Comparison of ENCODE assay signal across 8 mouse cellular contexts in genomic region chr9:122635138-122635964, GRCm38 (mm10).
A peak's percentile ranks its signal among the peaks of the same experiment; 100 is the strongest.
DNase-seq lines count a peak whose midpoint lies in the region; ATAC-seq lines count a peak whose summit lies in the region.

No protein-coding gene starts in this region.

- no peak overlapping the region for H3K9ac ChIP-seq in embryonic facial prominence, embryonic 14.5 days (ENCODE audit: low read depth, low read length)
- H3K9ac ChIP-seq in hindbrain, embryonic 15.5 days = no peak overlapping the region
- no peak overlapping the region for H3K9ac ChIP-seq in neural tube, embryonic 15.5 days (replicated peaks)

- H3K9me3 ChIP-seq in embryonic facial prominence, embryonic 14.5 days (ENCODE audit: control insufficient read depth, low read length) = no peaks in the 10 kb centered on the region
- H3K9me3 ChIP-seq in embryonic facial prominence, embryonic 10.5 days = no peaks in the 10 kb centered on the region
- H3K9me3 ChIP-seq in hindbrain, embryonic 15.5 days = no peaks in the 10 kb centered on the region
- no peaks in the 10 kb centered on the region for H3K9me3 ChIP-seq in neural tube, embryonic 15.5 days (replicated peaks)

- 49% methylated on average over 10 of the region's 10 CpGs for WGBS in embryonic facial prominence, embryonic 14.5 days
- WGBS in embryonic facial prominence, embryonic 10.5 days = 54% methylated on average over 10 of the region's 10 CpGs
- WGBS in hindbrain, embryonic 15.5 days = 19% methylated on average over 10 of the region's 10 CpGs
- 17% methylated on average over 10 of the region's 10 CpGs for WGBS in neural tube, embryonic 15.5 days

- 0 out of 2 replicates have a peak, but pooled peaks cover 3% of the 10 kb centered on the region for H3K4me1 ChIP-seq in embryonic facial prominence, embryonic 14.5 days (ENCODE audit: control insufficient read depth, insufficient read depth, low read length)
- no peaks in the 10 kb centered on the region for H3K4me1 ChIP-seq in embryonic facial prominence, embryonic 10.5 days
- peaks cover 30% of the 10 kb centered on the region for H3K4me1 ChIP-seq in hindbrain, embryonic 15.5 days (replicated peaks)
- H3K4me1 ChIP-seq in neural tube, embryonic 15.5 days = peaks cover 28% of the 10 kb centered on the region

- H3K36me3 ChIP-seq in embryonic facial prominence, embryonic 14.5 days (ENCODE audit: control insufficient read depth, insufficient read depth, low read length) = no peaks in the 10 kb centered on the region
- no peaks in the 10 kb centered on the region for H3K36me3 ChIP-seq in embryonic facial prominence, embryonic 10.5 days (replicated peaks)
- H3K36me3 ChIP-seq in hindbrain, embryonic 15.5 days = no peaks in the 10 kb centered on the region
- no peaks in the 10 kb centered on the region for H3K36me3 ChIP-seq in neural tube, embryonic 15.5 days

- no peak overlapping the region for H3K4me2 ChIP-seq in embryonic facial prominence, embryonic 14.5 days (ENCODE audit: low read depth, low read length)
- H3K4me2 ChIP-seq in hindbrain, embryonic 15.5 days = no peak overlapping the region
- no peak overlapping the region for H3K4me2 ChIP-seq in neural tube, embryonic 15.5 days

- H3K27ac ChIP-seq in embryonic facial prominence, embryonic 14.5 days (replicated peaks; ENCODE audit: low read depth, low read length) = no peak overlapping the region
- no peak overlapping the region for H3K27ac ChIP-seq in embryonic facial prominence, embryonic 10.5 days (replicated peaks)
- H3K27ac ChIP-seq in hindbrain, embryonic 15.5 days (replicated peaks) = peak overlapping the region; percentile 61; the same call in 1 of the 2 replicates
- H3K27ac ChIP-seq in neural tube, embryonic 15.5 days (replicated peaks) = peak overlapping the region; percentile 63; the same call in 1 of the 2 replicates

- DNase-seq in embryonic facial prominence, embryonic 14.5 days (ENCODE audit: low spot score) = peak; percentile 67
- no peak for DNase-seq in embryonic facial prominence, embryonic 10.5 days (ENCODE audit: low spot score)
- peak; percentile 21 for DNase-seq in ovary, postnatal 36 days (ENCODE audit: low spot score)
- no peak for DNase-seq in ovary, postnatal 14 days (ENCODE audit: low spot score)
- DNase-seq in frontal cortex, postnatal 25 days (ENCODE audit: low spot score in 2 of 2) = no peak

- H3K4me3 ChIP-seq in embryonic facial prominence, embryonic 14.5 days (ENCODE audit: low read depth, low read length) = no peak overlapping the region
- no peak overlapping the region for H3K4me3 ChIP-seq in embryonic facial prominence, embryonic 10.5 days
- H3K4me3 ChIP-seq in hindbrain, embryonic 15.5 days = no peak overlapping the region
- H3K4me3 ChIP-seq in neural tube, embryonic 15.5 days (replicated peaks) = no peak overlapping the region

- ATAC-seq in embryonic facial prominence, embryonic 14.5 days (ENCODE audit: low read depth) = no peak
- ATAC-seq in hindbrain, embryonic 15.5 days (ENCODE audit: low FRiP score, low read depth) = peak; percentile 87
- ATAC-seq in neural tube, embryonic 15.5 days (ENCODE audit: low FRiP score) = peak; percentile 69
- no peak for ATAC-seq in megakaryocyte, adult 5-6 weeks (ENCODE audit: poor library complexity, severe bottlenecking)

- no peaks in the 10 kb centered on the region for H3K27me3 ChIP-seq in embryonic facial prominence, embryonic 14.5 days (replicated peaks; ENCODE audit: control insufficient read depth, insufficient read depth, low read length)
- peaks cover 6% of the 10 kb centered on the region; the same call in 1 of the 2 replicates for H3K27me3 ChIP-seq in embryonic facial prominence, embryonic 10.5 days (replicated peaks; ENCODE audit: low read depth, poor library complexity, severe bottlenecking)
- H3K27me3 ChIP-seq in hindbrain, embryonic 15.5 days = peaks cover 6% of the 10 kb centered on the region
- H3K27me3 ChIP-seq in neural tube, embryonic 15.5 days (replicated peaks) = peaks cover 8% of the 10 kb centered on the region; the same call in 1 of the 2 replicates

Comparison
In these comparisons a context has a peak if more than half of its experiments do, and no peak if none do; other contexts are left out.
1. DNase-seq: peak in embryonic facial prominence, embryonic 14.5 days (single experiment) and ovary, postnatal 36 days (single experiment); none in embryonic facial prominence, embryonic 10.5 days (single experiment), ovary, postnatal 14 days (single experiment) and frontal cortex, postnatal 25 days (0 of 2).
2. ATAC-seq: peak in hindbrain, embryonic 15.5 days (single experiment) and neural tube, embryonic 15.5 days (single experiment); none in embryonic facial prominence, embryonic 14.5 days (single experiment) and megakaryocyte, adult 5-6 weeks (single experiment).
3. H3K27ac ChIP-seq: peak in hindbrain, embryonic 15.5 days (single experiment) and neural tube, embryonic 15.5 days (single experiment); none in embryonic facial prominence, embryonic 14.5 days (single experiment) and embryonic facial prominence, embryonic 10.5 days (single experiment).